Mouse (Mus musculus): ENCODE measurements around the gene Pecr.
"Not testable (repeated sequence)": the region's sequence is repeated elsewhere in the genome, so short reads cannot be mapped to it uniquely, and the experiment has no call there.

DNA sequence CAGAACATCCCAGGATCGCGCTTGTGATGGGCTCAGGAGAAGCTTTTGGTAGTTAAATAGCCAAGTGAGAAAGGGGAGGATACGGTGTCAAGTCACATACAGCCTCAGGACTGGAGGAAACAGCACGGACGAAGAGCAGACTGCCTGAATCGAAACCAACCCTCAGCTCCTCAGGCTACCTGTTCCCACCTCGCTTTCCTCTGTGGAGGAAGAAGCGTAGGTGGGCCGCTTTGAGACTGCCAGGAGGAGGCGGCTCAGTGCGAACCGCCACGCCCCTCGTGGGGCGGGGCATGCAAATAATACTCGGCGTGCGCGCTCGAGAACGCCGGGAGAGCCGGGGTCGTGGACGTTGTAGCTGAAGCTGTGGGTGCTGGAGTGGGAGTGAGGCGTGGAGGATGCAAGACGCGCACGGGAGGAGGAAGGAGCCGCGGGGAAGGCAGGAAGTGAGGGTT, 58.4 kb downstream of the Pecr start:
- not testable (repeated sequence) for TF ChIP-seq EP300 (IDR thresholded peaks at IDR 0.05; ENCODE audit: low read depth in 1 of 2, low read length in 2 of 2); CTCF (IDR thresholded peaks at IDR 0.05 in 2 of 3, conservative IDR thresholded peaks at IDR 0.05 in 1 of 3; ENCODE audit: control insufficient read depth in 1 of 3, insufficient read depth in 1 of 3, low read depth in 2 of 3, low read length in 3 of 3, poor library complexity in 1 of 3, severe bottlenecking in 1 of 3); POLR2AphosphoS2 (IDR thresholded peaks at IDR 0.05; ENCODE audit: low read length); RAD21 (IDR thresholded peaks at IDR 0.05; ENCODE audit: low read depth, low read length); KAT2A (conservative IDR thresholded peaks at IDR 0.05; ENCODE audit: low read depth, low read length)
